Mouse (Mus musculus) forebrain, embryonic 11.5 days (tissue): Measurements from ENCODE around the gene Eif4e1b. TPM values are rescaled to one million over a fixed set of nuclear protein-coding genes. Genes with fewer than 3 reads are reported as not detected.

Experiments
- ATAC-seq: fragments of 200-750 bp; cut with Nextera tagmentation; replicated peaks from 2 replicates; pipeline ENCODE4 v1.8.0; 2017; ENCODE audit warnings: moderate TSS enrichment; ENCODE audit not compliant: low FRiP score
- DNase-seq: peaks from one replicate; pipeline ENCODE4 v3.0.0-alpha.2; 2017; ENCODE audit warnings: low spot score
- H3K27ac ChIP-seq: fragments of 300-500 bp; sonication (generic); 2 replicates; pipeline ENCODE4 v1.5.1; 2014; ENCODE audit warnings: low read depth, low read length
- H3K27me3 ChIP-seq: fragments of 300-500 bp; sonication (generic); 2 replicates; pipeline ENCODE4 v1.6.1; 2014; ENCODE audit warnings: mild to moderate bottlenecking, low read length, mixed read lengths; ENCODE audit not compliant: control insufficient read depth, insufficient read depth
- H3K36me3 ChIP-seq: fragments of 300-500 bp; sonication (generic); 2 replicates; pipeline ENCODE4 v1.6.1; 2014; ENCODE audit warnings: mild to moderate bottlenecking, low read length, moderate library complexity, mixed read lengths; ENCODE audit not compliant: control insufficient read depth, insufficient read depth
- H3K4me1 ChIP-seq: fragments of 300-500 bp; sonication (generic); replicated peaks from 2 replicates; pipeline ENCODE4 v1.6.1; 2014; ENCODE audit warnings: low read length, mixed read lengths; ENCODE audit not compliant: control insufficient read depth, insufficient read depth
- H3K4me2 ChIP-seq: fragments of 300-500 bp; sonication (generic); 2 replicates; pipeline ENCODE4 v1.6.1; 2014; ENCODE audit warnings: low read depth, mild to moderate bottlenecking, low read length, moderate library complexity, mixed read lengths; ENCODE audit not compliant: severe bottlenecking
- H3K4me3 ChIP-seq: fragments of 300-500 bp; sonication (generic); 2 replicates; pipeline ENCODE4 v1.5.1; 2014; ENCODE audit warnings: low read depth, low read length
- H3K9ac ChIP-seq: fragments of 300-500 bp; sonication (generic); 2 replicates; pipeline ENCODE4 v1.6.1; 2014; ENCODE audit warnings: low read length
- H3K9me3 ChIP-seq: fragments of 300-500 bp; sonication (generic); 2 replicates; pipeline ENCODE4 v1.6.1; 2016; ENCODE audit warnings: low read length, mixed read lengths; ENCODE audit not compliant: control insufficient read depth
- WGBS: fragments of 180-500 bp; shearing (Covaris S2); extraction: QIAGEN DNeasy Blood & Tissue Kit; methylation state at CpG from one replicate; pipeline ENCODE4 v1.1.7; 2014; 5-methylcytosine and 5-hydroxymethylcytosine counted together
- polyA plus RNA-seq: library from polyadenylated mRNA; unstranded; fragments of >200 nt; fragmentation: Nextera tagmentation; extraction: Ambion mirVana; gene quantifications from 2 replicates; pipeline ENCODE4 v1.2.1, GENCODE M21; 2014

Gene Eif4e1b
- polyA plus RNA-seq, 1 experiment from 2014 or later, result not detected

DNA sequence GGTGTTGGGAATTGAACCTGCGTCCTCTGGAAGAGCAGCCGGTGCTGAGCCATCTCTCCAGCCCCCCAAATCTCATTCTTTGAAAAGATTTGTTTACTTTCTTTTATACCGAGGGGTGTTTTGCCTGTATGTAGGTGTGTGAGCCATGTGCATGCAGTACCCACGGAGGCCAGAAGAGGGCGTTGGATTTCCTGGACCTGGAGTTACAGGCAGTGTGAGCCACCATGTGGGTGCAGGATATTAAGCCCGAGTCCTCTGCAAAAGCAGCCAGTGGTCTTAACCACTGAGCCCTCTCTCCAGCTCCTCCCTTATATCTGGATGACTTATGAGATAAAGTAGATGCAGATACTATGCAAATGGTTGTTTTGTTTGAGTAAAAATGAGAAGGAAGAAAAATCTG lies 19.2 kb downstream of the Eif4e1b start:
- Histone ChIP-seq H3K4me2 (no peak overlapping the region), H3K36me3 (no peaks in the 10 kb centered on the region), H3K9ac (no peak overlapping the region), H3K27me3 (no peaks in the 10 kb centered on the region), H3K27ac (no peak overlapping the region), H3K4me1 (no peaks in the 10 kb centered on the region), H3K4me3 (no peak overlapping the region), H3K9me3 (no peaks in the 10 kb centered on the region)
- 84% methylated on average over 6 of the region's 6 CpGs for WGBS
- ATAC-seq (no peak), DNase-seq (no peak)

- 44% methylated on average over 21 of the region's 21 CpGs for WGBS
- Histone ChIP-seq H3K27me3 (no peaks in the 10 kb centered on the region), H3K9me3 (no peaks in the 10 kb centered on the region), H3K9ac (no peak overlapping the region), H3K27ac (no peak overlapping the region), H3K4me3 (no peak overlapping the region), H3K4me2 (no peak overlapping the region), H3K36me3 (no peaks in the 10 kb centered on the region), H3K4me1 (no peaks in the 10 kb centered on the region)
- ATAC-seq (no peak), DNase-seq (peak; percentile 80)
These were observed 21.5 kb downstream of the Eif4e1b start for GRCm38 (mm10) chr13:54805134-54805838.

DNA sequence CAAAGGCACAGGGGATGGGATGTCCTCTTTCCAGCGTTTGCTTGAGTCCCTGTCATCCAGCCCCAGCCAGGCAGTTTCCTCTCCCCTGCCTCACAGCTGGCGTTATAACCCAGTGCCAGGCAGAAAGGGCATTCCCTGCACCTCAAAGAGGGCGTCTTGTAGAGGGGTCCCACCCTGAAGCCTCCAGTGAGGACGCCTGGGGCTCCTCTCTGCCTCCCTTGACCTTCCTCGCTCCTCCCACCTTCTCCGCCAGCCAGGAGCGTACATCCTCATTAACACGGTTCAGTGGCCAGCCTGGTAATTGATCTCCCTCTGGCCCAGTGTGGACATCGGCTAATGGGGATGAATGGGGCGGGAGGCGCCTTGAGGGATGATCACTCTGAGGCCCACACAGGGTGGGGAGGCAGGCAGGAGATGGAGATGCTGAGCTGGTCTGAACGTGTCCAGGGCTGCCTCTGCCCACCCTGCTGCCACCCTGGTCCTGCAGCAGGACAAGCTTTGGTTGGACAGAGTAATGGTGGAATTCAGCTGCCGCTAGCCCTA lies 22.7 kb downstream of the Eif4e1b start:
- DNase-seq, result no peak
- Histone ChIP-seq H3K9ac (no peak overlapping the region), H3K4me1 (no peaks in the 10 kb centered on the region), H3K27me3 (no peaks in the 10 kb centered on the region), H3K4me3 (no peak overlapping the region), H3K36me3 (no peaks in the 10 kb centered on the region), H3K9me3 (no peaks in the 10 kb centered on the region), H3K4me2 (no peak overlapping the region), H3K27ac (no peak overlapping the region)
- no peak for ATAC-seq
- 17% methylated on average over 13 of the region's 13 CpGs for WGBS

DNA sequence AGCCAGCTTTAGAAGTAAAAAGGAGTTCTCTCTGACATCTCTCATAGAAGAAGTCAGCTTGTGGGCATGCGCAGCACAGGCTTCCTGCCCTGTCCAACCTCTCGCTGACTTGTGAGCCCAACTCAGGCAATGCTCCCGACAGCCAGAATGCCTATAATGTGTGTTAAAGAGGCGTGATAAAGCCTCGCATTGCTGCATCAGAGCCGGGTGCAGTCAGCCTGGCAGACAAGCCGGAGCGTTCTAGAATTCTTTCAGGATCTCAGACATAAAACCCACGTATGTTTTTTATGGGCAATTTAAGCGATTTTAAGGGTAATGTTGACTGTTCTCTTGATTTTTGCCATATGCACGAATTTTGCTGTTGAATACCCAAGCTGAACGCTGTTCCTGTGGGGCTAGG lies 24.3 kb downstream of the Eif4e1b start:
- no peaks in the 10 kb centered on the region for H3K36me3 ChIP-seq
- H3K27me3 ChIP-seq, result no peaks in the 10 kb centered on the region
- no peak overlapping the region for H3K9ac ChIP-seq
- H3K27ac ChIP-seq, result no peak overlapping the region
- H3K4me2 ChIP-seq, result no peak overlapping the region
- 83% methylated on average over 12 of the region's 12 CpGs for WGBS
- H3K4me3 ChIP-seq, result no peak overlapping the region
- DNase-seq (no peak), ATAC-seq (no peak)
- H3K4me1 ChIP-seq, result no peaks in the 10 kb centered on the region
- H3K9me3 ChIP-seq, result no peaks in the 10 kb centered on the region

GRCm38 (mm10) chr13:54811476-54811875 lies 27.7 kb downstream of the Eif4e1b start:
- Histone ChIP-seq H3K27me3 (no peaks in the 10 kb centered on the region), H3K36me3 (no peaks in the 10 kb centered on the region), H3K27ac (no peak overlapping the region), H3K4me2 (no peak overlapping the region), H3K9me3 (no peaks in the 10 kb centered on the region), H3K4me1 (no peaks in the 10 kb centered on the region), H3K9ac (no peak overlapping the region), H3K4me3 (no peak overlapping the region)
- DNase-seq (no peak), ATAC-seq (no peak)
- 65% methylated on average over 7 of the region's 7 CpGs for WGBS

GRCm38 (mm10) chr13:54813381-54813780 lies 29.6 kb downstream of the Eif4e1b start:
- no peak for DNase-seq
- 91% methylated on average over 9 of the region's 9 CpGs for WGBS

DNA sequence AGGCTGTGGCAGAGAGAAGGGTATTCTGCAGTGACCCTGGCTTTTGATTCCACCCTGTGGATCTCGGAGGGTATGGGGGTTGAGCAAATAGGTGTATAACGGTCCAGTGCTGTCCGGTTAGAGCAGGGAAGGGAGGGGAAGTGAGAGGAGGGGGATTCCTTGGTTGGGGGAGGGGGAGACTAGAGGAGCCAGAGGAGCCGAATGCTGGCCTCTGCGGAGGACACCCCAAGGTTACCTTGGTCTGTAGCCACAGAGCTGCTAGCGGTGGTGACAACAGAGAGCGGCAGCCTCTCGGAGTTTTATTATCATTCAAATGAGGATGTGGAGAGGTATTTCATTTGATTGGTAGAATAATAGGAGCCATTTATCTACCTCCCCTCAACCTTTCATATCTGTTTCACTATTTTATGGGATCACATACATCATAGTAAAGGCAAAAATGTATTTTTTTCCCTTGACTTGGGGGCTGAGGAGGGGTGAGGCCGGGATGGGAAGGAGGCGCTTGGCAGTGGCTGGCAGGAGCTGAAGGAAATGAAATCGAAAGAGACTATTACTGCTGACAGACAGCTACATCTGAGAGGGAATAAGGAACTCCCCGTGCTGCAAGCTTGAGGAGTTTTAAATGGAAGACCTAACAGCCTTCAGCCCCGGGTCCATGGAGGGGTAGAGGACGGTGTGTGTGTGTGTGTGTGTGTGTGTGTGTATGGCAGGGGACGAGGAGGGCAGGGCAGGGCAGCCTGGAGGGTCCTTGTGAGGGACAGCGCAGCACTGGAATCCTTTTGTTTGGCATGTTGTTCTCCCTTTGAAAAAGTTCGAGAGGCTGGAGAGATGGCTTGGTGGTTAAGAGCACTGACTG lies 34.8 kb downstream of the Eif4e1b start:
- H3K9me3 ChIP-seq, result no peaks in the 10 kb centered on the region
- H3K4me3 ChIP-seq, result no peak overlapping the region
- WGBS, result 17% methylated on average over 17 of the region's 17 CpGs
- DNase-seq (no peak), ATAC-seq (no peak)
- no peak overlapping the region; the same call in 1 of the 2 replicates for H3K9ac ChIP-seq
- no peaks in the 10 kb centered on the region for H3K27me3 ChIP-seq
- no peaks in the 10 kb centered on the region for H3K36me3 ChIP-seq
- H3K4me1 ChIP-seq, result peaks cover 5% of the 10 kb centered on the region; the same call in 1 of the 2 replicates
- peak overlapping the region; percentile 18; the same call in 1 of the 2 replicates for H3K4me2 ChIP-seq
- H3K27ac ChIP-seq, result no peak overlapping the region

More at GRCm38 (mm10) chr13:54813381-54813780, 29.6 kb downstream of the Eif4e1b start:
- Histone ChIP-seq H3K36me3 (no peaks in the 10 kb centered on the region), H3K4me3 (no peak overlapping the region), H3K27me3 (no peaks in the 10 kb centered on the region), H3K27ac (no peak overlapping the region), H3K9me3 (no peaks in the 10 kb centered on the region), H3K4me2 (no peak overlapping the region), H3K4me1 (peaks cover 4% of the 10 kb centered on the region; the same call in 1 of the 2 replicates), H3K9ac (no peak overlapping the region)
- ATAC-seq, result no peak

GRCm38 (mm10) chr13:54821106-54821505 lies 37.3 kb downstream of the Eif4e1b start:
- DNase-seq, result no peak
- H3K9me3 ChIP-seq, result no peaks in the 10 kb centered on the region
- H3K4me2 ChIP-seq, result no peak overlapping the region
- 83% methylated on average over 4 of the region's 4 CpGs for WGBS
- no peak overlapping the region for H3K27ac ChIP-seq
- no peak overlapping the region for H3K4me3 ChIP-seq
- H3K9ac ChIP-seq, result no peak overlapping the region
- peaks cover 9% of the 10 kb centered on the region; the same call in 1 of the 2 replicates for H3K4me1 ChIP-seq
- H3K27me3 ChIP-seq, result no peaks in the 10 kb centered on the region
- no peak for ATAC-seq
- H3K36me3 ChIP-seq, result no peaks in the 10 kb centered on the region
